Mouse (Mus musculus) liver, postnatal 0 days (tissue): ENCODE results near the gene Chd9. TPM values are rescaled to one million over a fixed set of nuclear protein-coding genes. Genes with fewer than 3 reads are reported as not detected.

Source experiments
- ATAC-seq: fragments of 200-750 bp; cut with Nextera tagmentation; 2 replicates; pipeline ENCODE4 v1.8.0; 2017; ENCODE audit warnings: mild to moderate bottlenecking, moderate library complexity
- DNase-seq: peaks from one replicate; pipeline ENCODE4 v3.0.0-alpha.2; 2016
- H3K27ac ChIP-seq: fragments of 300-500 bp; sonication (generic); 2 replicates; pipeline ENCODE4 v1.5.1; 2014; ENCODE audit warnings: antibody characterized with exemption, moderate library complexity, mild to moderate bottlenecking, low read depth
- H3K27me3 ChIP-seq: fragments of 300-500 bp; sonication (generic); 2 replicates; pipeline ENCODE4 v1.6.1; 2014; ENCODE audit warnings: low read length, control low read depth, mixed read lengths; ENCODE audit not compliant: insufficient read depth
- H3K36me3 ChIP-seq: fragments of 300-500 bp; sonication (generic); replicated peaks from 2 replicates; pipeline ENCODE4 v1.6.1; 2014; ENCODE audit warnings: mild to moderate bottlenecking, control low read depth, low read length, moderate library complexity, mixed read lengths; ENCODE audit not compliant: insufficient read depth
- H3K4me1 ChIP-seq: fragments of 300-500 bp; sonication (generic); 2 replicates; pipeline ENCODE4 v1.6.1; 2014; ENCODE audit warnings: antibody characterized with exemption, mild to moderate bottlenecking, control low read depth; ENCODE audit not compliant: insufficient read depth
- H3K4me2 ChIP-seq: fragments of 300-500 bp; sonication (generic); 2 replicates; pipeline ENCODE4 v1.6.1; 2014; ENCODE audit warnings: low read depth, mild to moderate bottlenecking, low read length, moderate library complexity, mixed read lengths
- H3K4me3 ChIP-seq: fragments of 300-500 bp; sonication (generic); 2 replicates; pipeline ENCODE4 v1.5.1; 2014; ENCODE audit warnings: low read depth, low read length
- H3K9ac ChIP-seq: fragments of 300-500 bp; sonication (generic); replicated peaks from 2 replicates; pipeline ENCODE4 v1.6.1; 2014; ENCODE audit warnings: mild to moderate bottlenecking, moderate library complexity
- H3K9me3 ChIP-seq: fragments of 300-500 bp; sonication (generic); 2 replicates; pipeline ENCODE4 v1.6.1; 2016; ENCODE audit warnings: mild to moderate bottlenecking, control low read depth, low read length, mixed read lengths
- CTCF ChIP-seq: sonication (generic); IDR thresholded peaks from 2 replicates; pipeline ENCODE4 v1.5.1; 2016; ENCODE audit warnings: antibody characterized with exemption, low read depth
- EP300 ChIP-seq: IDR thresholded peaks from 2 replicates; pipeline ENCODE4 v1.6.1; 2016; ENCODE audit warnings: antibody characterized with exemption, low read depth, mild to moderate bottlenecking
- WGBS: fragments of 180-500 bp; shearing (Covaris S2); extraction: QIAGEN DNeasy Blood & Tissue Kit; methylation state at CpG from one replicate; pipeline ENCODE4 v1.1.7; 2014; ENCODE audit not compliant: insufficient replicate concordance; 5-methylcytosine and 5-hydroxymethylcytosine counted together
- polyA plus RNA-seq: library from polyadenylated mRNA; unstranded; fragments of >200 nt; fragmentation: Nextera tagmentation; extraction: Ambion mirVana; gene quantifications from 2 replicates; pipeline ENCODE4 v1.2.1, GENCODE M21; 2015

The Chd9 gene
- polyA plus RNA-seq, 1 experiment from 2014 or later: 32.2 TPM

DNA sequence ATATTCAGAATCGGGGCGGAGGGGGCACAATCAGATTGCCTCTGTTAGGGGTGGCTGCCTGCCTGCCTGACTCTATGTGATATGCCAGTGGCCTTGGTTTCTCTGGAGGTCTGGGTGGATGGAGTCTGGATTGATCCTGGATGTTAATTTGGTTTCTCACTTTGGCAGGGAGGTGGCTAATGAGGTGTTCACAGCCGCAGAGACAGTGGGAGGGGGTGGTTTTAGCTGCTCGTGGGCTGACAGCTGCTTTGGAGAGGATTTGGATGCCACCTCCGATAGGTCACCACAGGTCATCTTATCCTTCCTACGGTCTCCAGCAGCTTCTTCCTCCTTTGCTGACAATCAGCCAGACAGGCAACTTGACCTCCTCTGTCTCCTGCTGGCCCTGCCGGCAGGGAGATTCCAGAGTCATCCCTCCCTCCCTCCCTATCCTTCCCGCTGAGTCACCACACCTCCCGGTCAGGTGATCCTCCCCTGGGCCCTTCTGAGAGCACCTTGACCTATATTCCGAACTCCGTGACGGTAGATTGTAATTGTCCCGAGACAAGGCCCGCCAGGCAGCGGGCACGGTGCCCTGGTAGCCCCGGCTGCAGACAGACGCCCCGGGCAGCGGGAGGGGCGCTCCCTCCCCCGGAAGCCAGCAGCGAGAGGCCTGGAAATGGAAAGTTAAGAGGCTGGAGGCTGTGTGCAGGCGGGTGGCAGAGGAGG is 48.7 kb downstream of the Chd9 start:
- WGBS: under 1% methylated on average over 24 of the region's 24 CpGs
- H3K9ac ChIP-seq: peak overlapping the region; percentile 65
- no peaks in the 10 kb centered on the region for H3K36me3 ChIP-seq
- H3K27ac ChIP-seq: peak overlapping the region; percentile 80
- H3K4me2 ChIP-seq: peak overlapping the region; percentile 86
- TF ChIP-seq EP300 (0 out of 2 replicates have a peak, but pooled peaks have one; percentile 18), CTCF (no peak)
- H3K27me3 ChIP-seq: no peaks in the 10 kb centered on the region
- DNase-seq (peak; percentile 64), ATAC-seq (peak; percentile 71)
- peak overlapping the region; percentile 56 for H3K4me3 ChIP-seq
- peaks cover 41% of the 10 kb centered on the region for H3K4me1 ChIP-seq
- H3K9me3 ChIP-seq: no peaks in the 10 kb centered on the region

DNA sequence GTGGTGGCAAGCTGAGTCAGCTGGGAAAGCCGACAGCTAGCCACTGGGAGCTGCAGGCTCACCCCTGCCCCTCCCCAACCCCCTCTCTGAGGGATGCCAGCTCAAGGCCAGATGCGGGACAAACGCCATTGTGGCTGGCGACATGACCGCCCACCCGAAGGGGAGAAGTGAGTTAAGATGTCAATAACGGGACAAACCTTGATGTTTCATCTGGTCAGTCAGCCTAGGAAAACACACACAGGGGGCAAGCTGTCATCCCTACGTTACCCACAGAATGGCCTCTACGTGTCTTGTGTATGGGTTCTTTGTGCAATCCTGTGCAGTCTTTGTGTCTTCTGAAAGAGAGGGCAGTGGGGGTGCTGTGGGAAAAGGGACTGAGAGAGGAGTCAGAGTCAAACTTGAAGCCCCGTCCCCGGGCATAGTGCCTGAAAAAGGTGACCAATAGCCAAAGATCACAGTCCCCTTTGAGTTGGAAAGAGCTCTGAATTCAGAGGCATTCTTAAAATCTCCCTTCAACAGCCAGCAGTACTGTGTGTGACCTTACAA is 49.4 kb downstream of the Chd9 start:
- DNase-seq (no peak), ATAC-seq (peak; percentile 13; the same call in 1 of the 2 replicates)
- H3K27ac ChIP-seq: peak overlapping the region; percentile 80
- peak overlapping the region; percentile 56 for H3K4me3 ChIP-seq
- H3K27me3 ChIP-seq: no peaks in the 10 kb centered on the region
- H3K36me3 ChIP-seq: no peaks in the 10 kb centered on the region
- WGBS: 5% methylated on average over 11 of the region's 11 CpGs
- H3K9ac ChIP-seq: peak overlapping the region; percentile 65
- H3K9me3 ChIP-seq: no peaks in the 10 kb centered on the region
- peaks cover 40% of the 10 kb centered on the region for H3K4me1 ChIP-seq
- TF ChIP-seq EP300 (0 out of 2 replicates have a peak, but pooled peaks have one; percentile 3), CTCF (no peak)
- H3K4me2 ChIP-seq: peak overlapping the region; percentile 86

DNA sequence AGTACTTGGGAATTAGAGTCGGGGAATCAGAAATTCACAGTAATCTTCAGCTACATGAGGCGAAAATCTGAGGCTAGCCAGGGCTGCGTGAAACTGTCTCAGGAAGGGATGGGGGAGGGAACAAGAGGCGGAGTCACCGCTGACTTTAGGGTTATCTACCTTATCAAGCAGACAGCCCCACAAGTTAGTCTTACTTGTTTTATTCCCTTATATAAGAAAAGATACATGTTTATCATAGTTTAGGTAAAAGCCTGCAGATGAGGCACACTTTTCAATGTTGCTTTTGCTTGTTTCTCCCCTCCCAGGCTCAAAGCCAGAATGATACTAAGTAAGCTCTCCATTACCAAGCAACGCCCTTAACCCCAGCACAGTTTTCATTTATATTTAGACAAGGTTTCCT is 50.4 kb downstream of the Chd9 start:
- TF ChIP-seq CTCF (no peak), EP300 (no peak)
- WGBS: 44% methylated on average over 6 of the region's 6 CpGs
- Histone ChIP-seq H3K4me1 (peaks cover 39% of the 10 kb centered on the region), H3K27me3 (no peaks in the 10 kb centered on the region), H3K27ac (no peak overlapping the region), H3K9me3 (no peaks in the 10 kb centered on the region), H3K36me3 (no peaks in the 10 kb centered on the region), H3K4me3 (no peak overlapping the region), H3K4me2 (no peak overlapping the region), H3K9ac (no peak overlapping the region)
- ATAC-seq (no peak), DNase-seq (no peak)

DNA sequence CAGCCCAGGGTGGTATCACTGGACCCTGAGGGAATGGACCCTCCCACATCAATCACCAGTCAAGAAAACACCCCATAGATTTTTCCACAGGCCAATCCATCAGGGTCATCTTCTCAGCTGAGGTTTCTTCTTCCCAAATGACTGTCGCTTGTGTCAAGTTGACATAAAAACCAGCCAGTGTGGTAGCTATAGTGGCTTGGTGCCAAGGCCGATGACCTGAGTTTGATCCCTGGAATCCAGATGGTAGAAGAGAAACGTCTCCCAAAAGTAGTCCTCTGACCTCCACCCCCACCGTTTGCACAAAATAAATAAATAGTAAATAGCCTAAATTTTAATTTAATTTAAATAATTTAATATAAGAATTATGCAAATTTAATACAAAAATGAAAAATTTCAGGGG is 51.9 kb downstream of the Chd9 start:
- WGBS: 53% methylated on average over 4 of the region's 4 CpGs
- Histone ChIP-seq H3K27ac (no peak overlapping the region), H3K4me3 (no peak overlapping the region), H3K9ac (no peak overlapping the region), H3K4me2 (no peak overlapping the region), H3K9me3 (no peaks in the 10 kb centered on the region), H3K36me3 (no peaks in the 10 kb centered on the region), H3K27me3 (no peaks in the 10 kb centered on the region), H3K4me1 (peaks cover 39% of the 10 kb centered on the region)
- TF ChIP-seq CTCF (no peak), EP300 (no peak)
- DNase-seq (peak; percentile 52), ATAC-seq (no peak)

DNA sequence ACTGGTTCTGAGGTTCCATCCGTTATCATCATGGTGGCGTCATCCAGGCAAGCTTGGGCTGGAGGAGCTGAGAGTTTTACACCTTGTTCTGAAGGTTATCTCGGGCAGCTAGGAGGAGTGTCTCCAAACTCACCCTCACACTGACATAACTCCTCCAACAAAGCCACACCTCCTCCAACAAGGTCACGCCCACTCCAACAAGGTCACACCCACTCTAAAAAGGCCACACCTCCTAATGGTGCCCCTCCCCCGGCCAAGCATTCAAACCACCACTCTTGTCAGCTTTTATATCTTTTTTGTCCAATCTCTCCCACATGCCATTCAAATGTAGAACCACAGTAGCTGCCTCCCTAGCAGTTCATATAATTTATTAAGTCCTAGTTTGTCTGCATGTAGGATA is 53.0 kb downstream of the Chd9 start:
- Histone ChIP-seq H3K4me1 (peaks cover 35% of the 10 kb centered on the region), H3K27ac (no peak overlapping the region), H3K36me3 (no peaks in the 10 kb centered on the region), H3K4me3 (no peak overlapping the region), H3K9ac (no peak overlapping the region), H3K9me3 (no peaks in the 10 kb centered on the region), H3K27me3 (no peaks in the 10 kb centered on the region), H3K4me2 (no peak overlapping the region)
- ATAC-seq: no peak
- peak; percentile 40 for DNase-seq
- WGBS: 70% methylated on average over 5 of the region's 5 CpGs
- no peak for TF ChIP-seq CTCF
- TF ChIP-seq EP300: no peak

DNA sequence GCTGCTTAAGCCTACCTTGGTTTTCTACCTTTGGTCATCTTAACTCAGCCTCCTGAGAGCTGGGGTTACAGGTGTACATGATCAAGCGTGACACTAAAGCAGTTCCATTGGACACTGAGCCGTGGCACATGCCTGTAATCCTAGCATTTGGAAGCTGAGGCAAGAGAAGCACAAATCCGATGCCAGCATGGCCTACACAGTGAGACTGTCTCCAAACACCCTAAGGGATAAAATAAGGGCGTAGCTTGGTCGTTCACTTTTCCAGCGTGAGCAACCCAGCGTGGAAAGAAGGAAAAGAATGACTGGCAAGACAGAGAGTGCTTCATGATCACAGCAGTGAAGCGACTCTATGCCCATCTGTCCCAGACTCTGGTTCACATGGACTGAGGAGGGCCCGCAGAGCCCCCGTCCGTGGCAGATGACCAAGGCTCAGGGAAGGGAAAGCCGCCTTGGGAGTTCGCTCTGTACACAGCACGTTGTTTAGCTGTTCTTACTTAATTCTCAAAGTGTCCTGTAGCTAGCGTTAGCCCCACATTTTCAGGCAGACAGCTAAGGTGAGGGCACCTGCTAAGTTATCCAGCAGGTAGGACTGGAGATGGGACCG is 54.0 kb downstream of the Chd9 start:
- Histone ChIP-seq H3K4me2 (no peak overlapping the region), H3K36me3 (no peaks in the 10 kb centered on the region), H3K9ac (no peak overlapping the region), H3K27me3 (no peaks in the 10 kb centered on the region), H3K4me3 (no peak overlapping the region), H3K9me3 (no peaks in the 10 kb centered on the region), H3K4me1 (peaks cover 27% of the 10 kb centered on the region), H3K27ac (no peak overlapping the region)
- TF ChIP-seq CTCF (no peak), EP300 (no peak)
- ATAC-seq (no peak), DNase-seq (no peak)
- WGBS: 85% methylated on average over 16 of the region's 16 CpGs
